Mouse (Mus musculus): ENCODE results near the gene Itsn1.

The Itsn1 gene

GRCm38 (mm10) chr16:91813543-91813942, 84.5 kb downstream of the Itsn1 start:
- no peak for DNase-seq (ENCODE audit: low spot score)

- DNase-seq (ENCODE audit: low spot score), result no peak
Measured at GRCm38 (mm10) chr16:91815067-91815466, 86.0 kb downstream of the Itsn1 start.

- DNase-seq (ENCODE audit: low spot score), result no peak
Measured at GRCm38 (mm10) chr16:91820299-91820698, 91.2 kb downstream of the Itsn1 start.

GRCm38 (mm10) chr16:91822325-91822724, 93.2 kb downstream of the Itsn1 start:
- DNase-seq (ENCODE audit: low spot score), result no peak

GRCm38 (mm10) chr16:91822759-91823158, 93.7 kb downstream of the Itsn1 start:
- no peak for DNase-seq (ENCODE audit: low spot score)

- no peak for DNase-seq (ENCODE audit: low spot score)
Measured at GRCm38 (mm10) chr16:91825774-91826325, 96.8 kb downstream of the Itsn1 start.

GRCm38 (mm10) chr16:91826893-91827292, 97.8 kb downstream of the Itsn1 start:
- no peak for DNase-seq (ENCODE audit: low spot score)

- DNase-seq (ENCODE audit: low spot score), result no peak
Measured at GRCm38 (mm10) chr16:91827456-91827855, 98.4 kb downstream of the Itsn1 start.

GRCm38 (mm10) chr16:91828160-91828559, 99.1 kb downstream of the Itsn1 start:
- DNase-seq (ENCODE audit: low spot score), result no peak

GRCm38 (mm10) chr16:91828603-91829002, 99.5 kb downstream of the Itsn1 start:
- DNase-seq (ENCODE audit: low spot score), result no peak

- DNase-seq (ENCODE audit: low spot score), result no peak
Measured at GRCm38 (mm10) chr16:91829121-91829520, 100.0 kb downstream of the Itsn1 start.

GRCm38 (mm10) chr16:91830260-91830659, 101.2 kb downstream of the Itsn1 start:
- no peak for DNase-seq (ENCODE audit: low spot score)

- DNase-seq (ENCODE audit: low spot score), result no peak
Measured at GRCm38 (mm10) chr16:91833121-91833520, 104.0 kb downstream of the Itsn1 start.

- DNase-seq (ENCODE audit: low spot score), result no peak
Measured at GRCm38 (mm10) chr16:91833558-91833957, 104.5 kb downstream of the Itsn1 start.

GRCm38 (mm10) chr16:91833981-91834380, 104.9 kb downstream of the Itsn1 start:
- DNase-seq (ENCODE audit: low spot score), result no peak

- no peak for DNase-seq (ENCODE audit: low spot score)
Measured at GRCm38 (mm10) chr16:91835790-91836189, 106.7 kb downstream of the Itsn1 start.

GRCm38 (mm10) chr16:91836592-91837557, 107.8 kb downstream of the Itsn1 start:
- no peak for DNase-seq (ENCODE audit: low spot score)

- DNase-seq (ENCODE audit: low spot score), result no peak
Measured at GRCm38 (mm10) chr16:91837558-91838041, 108.5 kb downstream of the Itsn1 start.

- DNase-seq (ENCODE audit: low spot score), result no peak
Measured at GRCm38 (mm10) chr16:91838771-91839170, 109.7 kb downstream of the Itsn1 start.

GRCm38 (mm10) chr16:91839462-91839861, 110.4 kb downstream of the Itsn1 start:
- no peak for DNase-seq (ENCODE audit: low spot score)

GRCm38 (mm10) chr16:91841026-91841630, 112.0 kb downstream of the Itsn1 start:
- DNase-seq (ENCODE audit: low spot score), result no peak

- no peak for DNase-seq (ENCODE audit: low spot score)
Measured at GRCm38 (mm10) chr16:91846089-91846741, 117.1 kb downstream of the Itsn1 start.

Measured in ovary, postnatal 14 days (tissue).